27 mouse cellular contexts compared by ENCODE assay signal in the genomic region with DNA sequence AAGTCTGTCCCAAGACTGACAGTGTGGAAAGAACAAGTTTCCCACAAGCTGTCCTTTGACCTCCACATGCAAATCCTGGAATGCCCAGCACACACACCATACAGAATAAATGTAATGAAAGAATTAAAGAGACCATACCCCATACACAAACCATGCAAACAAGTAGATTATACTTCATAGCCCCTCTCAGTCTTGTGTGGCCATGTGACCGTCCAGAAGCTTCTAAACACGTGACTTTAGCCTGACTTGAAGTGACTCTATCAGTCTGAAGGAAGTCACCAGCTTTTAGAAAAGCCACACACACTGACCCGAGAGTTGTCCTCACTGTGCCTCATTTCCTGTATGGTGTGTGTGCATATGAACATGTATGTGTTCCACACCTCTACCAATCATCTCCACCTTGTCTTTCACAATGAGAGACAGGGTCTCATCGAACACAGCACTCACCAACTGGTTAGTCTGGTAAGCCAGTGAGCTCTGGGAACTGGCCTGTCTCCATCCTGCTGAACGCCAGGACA. TPM values are rescaled to one million over a fixed set of nuclear protein-coding genes. Genes with fewer than 3 reads are reported as not detected.
"Had no signal": no experiment of that assay in that cellular context is flagged by ENCODE, and none has a peak within 500 bp of the region (broad histone marks: within the 10 kb centered on the region; RNA-seq: fewer than 3 reads in every experiment).

No protein-coding gene starts in this region.

- H3K4me3 ChIP-seq: kidney, embryonic 15.5 days; left cerebral cortex, adult 2 months; liver, embryonic 13.5 days; megakaryocyte, embryonic 14.5 days; neural tube, embryonic 12.5 days; neural tube, embryonic 15.5 days had no signal

- H3K27ac ChIP-seq: kidney, embryonic 15.5 days; left cerebral cortex, adult 2 months; liver, embryonic 13.5 days; neural tube, embryonic 12.5 days; neural tube, embryonic 15.5 days; stomach, postnatal 0 days had no signal

- H3K4me2 ChIP-seq: kidney, embryonic 15.5 days; liver, embryonic 13.5 days; midbrain, embryonic 11.5 days; neural tube, embryonic 12.5 days; neural tube, embryonic 15.5 days had no signal

- H3K27me3 ChIP-seq: kidney, embryonic 15.5 days; liver, embryonic 13.5 days; neural tube, embryonic 12.5 days; neural tube, embryonic 15.5 days had no signal

- DNase-seq: kidney, adult 11 months; kidney, adult 8-10 months; kidney, postnatal 10 days; kidney, postnatal 36 days; layer of hippocampus, postnatal 36 days; liver, embryonic 13.5 days; lung, adult 2 months; lung, postnatal 14 days; lung, postnatal 4 days; midbrain, embryonic 14.5 days; right cerebral cortex, adult 18-20 months; right cerebral cortex, postnatal 14 days; right cerebral cortex, postnatal 4 days; thymus, adult 2 months; thymus, postnatal 14 days; thymus, postnatal 4 days had no signal

- H3K4me1 ChIP-seq: neural tube, embryonic 12.5 days; neural tube, embryonic 15.5 days had no signal

- H3K9me3 ChIP-seq: kidney, embryonic 15.5 days; liver, embryonic 13.5 days; megakaryocyte, embryonic 14.5 days; neural tube, embryonic 12.5 days; neural tube, embryonic 15.5 days had no signal

- H3K36me3 ChIP-seq: neural tube, embryonic 12.5 days had no signal

- H3K9ac ChIP-seq: kidney, embryonic 15.5 days; liver, embryonic 13.5 days; neural tube, embryonic 12.5 days; neural tube, embryonic 15.5 days had no signal

RNA-seq across cellular contexts. Expression of a gene that starts 8.9 kb away (rescaled TPM):
- total RNA-seq: layer of hippocampus, postnatal 36 days had no signal
- polyA plus RNA-seq: kidney, embryonic 15.5 days; lung, embryonic 16.5 days; midbrain, embryonic 14.5 days; midbrain, postnatal 0 days; neural tube, embryonic 12.5 days; neural tube, embryonic 15.5 days; stomach, postnatal 0 days had no signal

RNA-seq across cellular contexts. Expression of a gene that starts 52.9 kb away (rescaled TPM):
- polyA plus RNA-seq: limb, embryonic 11.5 days; midbrain, embryonic 11.5 days; neural tube, embryonic 12.5 days; stomach, embryonic 14.5 days had no signal
